Mouse (Mus musculus) intestine, embryonic 15.5 days (tissue): Measurements from ENCODE around the gene Poldip3. TPM values are rescaled to one million over a fixed set of nuclear protein-coding genes. Genes with fewer than 3 reads are reported as not detected.
"Not testable (repeated sequence)": the region's sequence is repeated elsewhere in the genome, so short reads cannot be mapped to it uniquely, and the experiment has no call there.

Experiments
- ATAC-seq: fragments of 200-750 bp; cut with Nextera tagmentation; 2 replicates; pipeline ENCODE4 v1.8.0; 2017; ENCODE audit warnings: moderate TSS enrichment, moderate library complexity
- H3K27ac ChIP-seq: fragments of 300-500 bp; sonication (generic); 2 replicates; pipeline ENCODE4 v1.5.1; 2015; ENCODE audit warnings: mild to moderate bottlenecking, inconsistent platforms
- H3K27me3 ChIP-seq: fragments of 300-500 bp; sonication (generic); replicated peaks from 2 replicates; pipeline ENCODE4 v1.6.1; 2015; ENCODE audit warnings: inconsistent platforms
- H3K36me3 ChIP-seq: fragments of 300-500 bp; sonication (generic); 2 replicates; pipeline ENCODE4 v1.6.1; 2015; ENCODE audit warnings: inconsistent platforms
- H3K4me1 ChIP-seq: fragments of 300-500 bp; sonication (generic); replicated peaks from 2 replicates; pipeline ENCODE4 v1.6.1; 2015; ENCODE audit warnings: inconsistent platforms
- H3K4me2 ChIP-seq: fragments of 300-500 bp; sonication (generic); replicated peaks from 2 replicates; pipeline ENCODE4 v1.6.1; 2015; ENCODE audit warnings: mild to moderate bottlenecking, inconsistent platforms
- H3K4me3 ChIP-seq: fragments of 300-500 bp; sonication (generic); replicated peaks from 2 replicates; pipeline ENCODE4 v1.5.1; 2015; ENCODE audit warnings: inconsistent platforms
- H3K9ac ChIP-seq: fragments of 300-500 bp; sonication (generic); 2 replicates; pipeline ENCODE4 v1.6.1; 2015; ENCODE audit warnings: inconsistent platforms
- H3K9me3 ChIP-seq: fragments of 300-500 bp; sonication (generic); 2 replicates; pipeline ENCODE4 v1.6.1; 2016; ENCODE audit warnings: inconsistent platforms
- WGBS: fragments of 180-500 bp; shearing (Covaris S2); methylation state at CpG from one replicate; pipeline ENCODE4 v1.1.7; 2015; 5-methylcytosine and 5-hydroxymethylcytosine counted together
- polyA plus RNA-seq: library from polyadenylated mRNA; unstranded; fragments of >200 nt; fragmentation: Nextera tagmentation; extraction: Ambion mirVana; gene quantifications from 2 replicates; pipeline ENCODE4 v1.2.1, GENCODE M21; 2015

Poldip3 gene
- polyA plus RNA-seq, 1 experiment from 2014 or later, result 108 TPM

DNA sequence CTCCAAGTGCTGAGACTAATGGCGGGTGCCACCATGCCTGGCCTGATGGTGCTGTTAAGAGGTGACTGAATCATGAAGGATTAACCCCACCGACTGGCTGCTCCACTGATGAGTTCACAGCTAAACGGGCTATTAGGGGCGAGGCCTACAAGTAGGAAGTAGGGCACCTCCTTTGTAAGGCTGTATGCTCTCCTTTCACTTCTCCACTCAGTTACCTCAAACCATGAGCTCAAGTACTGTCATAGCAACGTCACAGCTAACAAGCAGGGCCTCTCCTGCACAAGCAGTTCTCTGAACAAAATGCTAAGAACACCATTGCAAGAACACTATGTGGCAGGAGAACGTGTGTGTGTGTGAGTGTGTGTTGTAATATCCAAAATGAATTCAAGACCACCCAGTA is 3.6 kb downstream of the Poldip3 start:
- ATAC-seq, result no peak
- H3K9me3 ChIP-seq, result no peaks in the 10 kb centered on the region
- no peak overlapping the region for H3K4me2 ChIP-seq
- no peak overlapping the region for H3K4me3 ChIP-seq
- 0 out of 2 replicates have a peak, but pooled peaks cover 4% of the 10 kb centered on the region for H3K36me3 ChIP-seq
- peaks cover 35% of the 10 kb centered on the region for H3K4me1 ChIP-seq
- no peak overlapping the region for H3K9ac ChIP-seq
- H3K27me3 ChIP-seq, result no peaks in the 10 kb centered on the region
- 86% methylated on average over 6 of the region's 6 CpGs for WGBS
- H3K27ac ChIP-seq, result no peak overlapping the region

DNA sequence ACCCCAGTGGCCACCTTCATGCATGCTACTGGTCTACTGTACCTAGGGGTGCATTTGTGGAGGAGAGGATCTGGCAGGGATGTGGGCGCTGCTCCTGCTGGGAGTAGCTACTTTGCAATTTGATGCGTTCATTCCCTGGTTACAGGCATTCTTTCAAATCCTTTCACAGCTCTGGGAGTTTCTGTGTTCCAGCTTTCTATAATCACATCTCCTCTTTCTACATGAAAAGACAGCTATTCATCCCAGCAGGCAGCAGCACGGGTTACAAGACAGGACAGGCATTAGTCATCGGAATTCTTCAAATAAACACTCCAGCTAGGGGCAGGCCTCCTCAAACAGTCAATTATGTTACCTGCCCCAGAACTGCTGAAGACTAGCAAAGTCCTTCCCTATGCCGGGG is 6.3 kb downstream of the Poldip3 start:
- no peak overlapping the region for H3K9ac ChIP-seq
- H3K36me3 ChIP-seq, result peaks cover 12% of the 10 kb centered on the region; the same call in 1 of the 2 replicates
- no peak overlapping the region for H3K4me2 ChIP-seq
- H3K9me3 ChIP-seq, result no peaks in the 10 kb centered on the region
- no peak for ATAC-seq
- WGBS, result 24% methylated on average over 5 of the region's 5 CpGs
- H3K4me3 ChIP-seq, result no peak overlapping the region
- no peak overlapping the region for H3K27ac ChIP-seq
- peaks cover 28% of the 10 kb centered on the region for H3K4me1 ChIP-seq
- no peaks in the 10 kb centered on the region for H3K27me3 ChIP-seq

GRCm38 (mm10) chr15:83135654-83136053 is 13.5 kb downstream of the Poldip3 start:
- Histone ChIP-seq H3K9ac (no peak overlapping the region), H3K36me3 (peaks cover 68% of the 10 kb centered on the region), H3K27ac (no peak overlapping the region), H3K27me3 (no peaks in the 10 kb centered on the region), H3K4me3 (no peak overlapping the region), H3K9me3 (no peaks in the 10 kb centered on the region), H3K4me2 (no peak overlapping the region), H3K4me1 (no peaks in the 10 kb centered on the region)
- 75% methylated on average over 2 of the region's 2 CpGs for WGBS
- ATAC-seq, result no peak

DNA sequence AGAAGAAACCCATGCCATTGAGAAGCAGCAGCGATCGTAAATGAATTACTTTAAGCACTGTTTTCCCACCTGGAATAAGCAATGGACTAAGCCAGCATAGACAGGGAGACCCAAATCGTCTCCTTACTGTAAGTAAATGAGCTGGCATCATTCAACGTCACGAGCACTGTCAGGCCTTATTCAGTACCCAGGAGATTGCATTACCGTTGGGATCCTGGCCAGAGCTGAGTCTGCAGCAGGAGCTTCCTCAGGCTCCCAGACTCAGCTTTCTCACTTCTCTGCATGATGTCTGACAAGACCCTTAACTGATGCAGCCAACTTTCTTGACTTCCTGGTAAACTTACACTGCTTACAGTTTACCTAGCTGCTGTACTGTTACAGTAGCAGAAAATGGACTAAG is 14.5 kb downstream of the Poldip3 start:
- Histone ChIP-seq H3K27ac (no peak overlapping the region), H3K4me2 (no peak overlapping the region), H3K27me3 (no peaks in the 10 kb centered on the region), H3K4me1 (no peaks in the 10 kb centered on the region), H3K9ac (no peak overlapping the region), H3K4me3 (no peak overlapping the region), H3K9me3 (no peaks in the 10 kb centered on the region), H3K36me3 (peaks cover 77% of the 10 kb centered on the region)
- WGBS, result 89% methylated on average over 6 of the region's 6 CpGs
- ATAC-seq, result no peak

GRCm38 (mm10) chr15:83129530-83130231 is 19.5 kb downstream of the Poldip3 start:
- Histone ChIP-seq H3K4me1 (no peaks in the 10 kb centered on the region), H3K27me3 (no peaks in the 10 kb centered on the region), H3K9ac (no peak overlapping the region), H3K36me3 (peaks cover 85% of the 10 kb centered on the region), H3K4me2 (no peak overlapping the region), H3K27ac (no peak overlapping the region), H3K9me3 (no peaks in the 10 kb centered on the region), H3K4me3 (no peak overlapping the region)
- no peak for ATAC-seq
- WGBS, result 93% methylated on average over 7 of the region's 7 CpGs

DNA sequence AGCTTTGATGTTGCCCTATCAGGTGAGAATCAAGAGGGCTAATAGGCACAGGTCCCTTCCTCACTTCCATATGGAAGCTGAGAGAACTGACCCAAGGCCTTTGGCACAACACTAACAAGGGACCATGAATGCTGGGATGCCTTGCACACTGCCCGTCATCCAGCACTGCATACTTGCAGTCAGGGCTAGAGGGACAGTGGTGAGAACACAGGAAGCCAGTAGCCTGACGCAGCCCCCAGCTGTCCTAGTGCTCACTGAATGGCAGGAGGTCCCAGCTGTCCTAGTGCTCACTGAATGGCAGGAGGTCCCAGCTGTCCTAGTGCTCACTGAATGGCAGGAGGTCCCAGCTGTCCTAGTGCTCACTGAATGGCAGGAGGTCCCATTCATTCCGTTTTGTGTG is 22.1 kb downstream of the Poldip3 start:
- not testable (repeated sequence) for H3K4me1 ChIP-seq, H3K4me3 ChIP-seq, ATAC-seq, H3K4me2 ChIP-seq, H3K27me3 ChIP-seq, H3K9me3 ChIP-seq, H3K27ac ChIP-seq, H3K9ac ChIP-seq
- 69% methylated on average over 3 of the region's 3 CpGs for WGBS
- H3K36me3 ChIP-seq, result peaks cover 63% of the 10 kb centered on the region

DNA sequence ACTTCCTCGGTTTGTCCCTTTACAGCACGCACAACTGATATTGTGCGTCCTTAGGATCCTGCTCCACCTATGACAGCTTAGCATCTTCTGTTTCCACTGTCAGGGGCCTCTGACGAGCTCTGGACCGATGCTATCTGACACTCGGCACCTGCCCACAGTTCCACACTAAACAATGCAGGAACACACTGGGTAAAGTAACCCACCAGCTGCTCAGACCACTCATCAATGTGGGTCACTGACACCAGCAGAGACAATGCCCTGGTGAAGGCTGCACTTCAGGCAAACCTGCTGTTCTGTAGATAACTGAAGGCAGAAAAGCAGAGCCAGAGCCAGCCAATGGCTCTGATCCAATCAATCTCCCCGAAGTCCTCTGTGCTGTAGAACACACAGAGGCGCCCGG is 22.6 kb downstream of the Poldip3 start:
- no peak for ATAC-seq
- no peak overlapping the region for H3K9ac ChIP-seq
- no peaks in the 10 kb centered on the region for H3K9me3 ChIP-seq
- 97% methylated on average over 9 of the region's 9 CpGs for WGBS
- no peak overlapping the region for H3K27ac ChIP-seq
- H3K36me3 ChIP-seq, result peaks cover 58% of the 10 kb centered on the region
- peaks cover 2% of the 10 kb centered on the region for H3K4me1 ChIP-seq
- H3K4me3 ChIP-seq, result no peak overlapping the region
- H3K27me3 ChIP-seq, result no peaks in the 10 kb centered on the region
- H3K4me2 ChIP-seq, result no peak overlapping the region

DNA sequence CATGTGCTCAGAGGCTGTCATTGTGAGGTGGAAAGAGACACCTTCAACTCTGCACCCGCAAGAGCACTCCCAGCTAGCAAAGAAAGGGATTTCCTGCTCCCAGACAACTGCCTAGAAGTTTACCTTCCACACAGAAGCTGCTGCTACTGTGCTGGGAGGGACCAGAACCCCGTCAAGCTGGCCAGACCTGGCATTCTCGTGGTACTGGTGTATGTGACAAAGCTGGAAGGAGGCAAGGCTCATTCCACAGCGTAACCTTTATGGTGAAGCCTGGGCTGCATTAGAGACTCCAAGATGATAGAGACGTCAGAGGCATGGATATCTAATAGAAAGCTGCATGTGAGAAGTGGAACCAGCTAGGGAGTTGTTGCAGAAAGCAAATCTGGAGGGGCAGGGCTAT is 24.6 kb downstream of the Poldip3 start:
- 65% methylated on average over 5 of the region's 5 CpGs for WGBS
- peaks cover 39% of the 10 kb centered on the region for H3K36me3 ChIP-seq
- H3K9me3 ChIP-seq, result no peaks in the 10 kb centered on the region
- H3K4me3 ChIP-seq, result no peak overlapping the region
- H3K27me3 ChIP-seq, result no peaks in the 10 kb centered on the region
- H3K9ac ChIP-seq, result no peak overlapping the region
- H3K4me2 ChIP-seq, result no peak overlapping the region
- no peak overlapping the region for H3K27ac ChIP-seq
- H3K4me1 ChIP-seq, result peaks cover 8% of the 10 kb centered on the region
- no peak for ATAC-seq

GRCm38 (mm10) chr15:83122566-83123145 is 26.5 kb downstream of the Poldip3 start, which contains the start of gene Rrp7a:
Gene Rrp7a, minus strand, starts transcription at chr15:83122801.
- WGBS, result 9% methylated on average over 32 of the region's 32 CpGs
- Histone ChIP-seq H3K27ac (peak within 1 kb of the TSS; percentile 80), H3K9ac (peak within 1 kb of the TSS; percentile 81), H3K4me2 (peak within 1 kb of the TSS; percentile 76), H3K4me3 (peak within 1 kb of the TSS; percentile 92), H3K4me1 (peaks cover 8% of the 10 kb centered on the region), H3K36me3 (peaks cover 26% of the 10 kb centered on the region), H3K27me3 (no peaks in the 10 kb centered on the region), H3K9me3 (no peaks in the 10 kb centered on the region)
- ATAC-seq, result peak; percentile 96

GRCm38 (mm10) chr15:83121709-83122565 is 27.2 kb downstream of the Poldip3 start:
- WGBS, result 3% methylated on average over 39 of the region's 43 CpGs
- Histone ChIP-seq H3K9ac (peak overlapping the region; percentile 81), H3K36me3 (peaks cover 29% of the 10 kb centered on the region), H3K4me2 (peak overlapping the region; percentile 76), H3K27me3 (no peaks in the 10 kb centered on the region), H3K9me3 (no peaks in the 10 kb centered on the region), H3K4me3 (peak overlapping the region; percentile 92), H3K4me1 (peaks cover 8% of the 10 kb centered on the region), H3K27ac (peak overlapping the region; percentile 80)
- ATAC-seq, result peak; percentile 61

DNA sequence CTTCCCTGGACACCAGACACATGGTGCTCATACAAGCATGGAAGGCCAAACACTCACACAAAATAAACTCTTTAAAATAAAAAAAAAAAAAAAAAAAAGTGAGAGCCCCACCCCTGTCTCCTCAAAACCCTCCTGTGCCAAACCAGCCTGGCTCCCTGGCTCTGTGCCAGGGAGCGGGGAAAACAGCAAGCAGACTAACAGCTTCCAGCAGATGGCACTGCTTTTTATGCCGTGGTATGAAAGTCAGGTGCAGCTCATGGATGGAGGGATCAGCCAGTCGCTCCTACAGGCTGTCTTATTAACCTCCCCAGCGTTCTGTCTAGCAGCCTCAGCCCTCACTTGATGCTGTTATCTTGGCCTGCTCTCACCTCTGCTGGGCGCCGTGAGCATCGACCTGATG is 30.8 kb downstream of the Poldip3 start:
- H3K36me3 ChIP-seq, result peaks cover 16% of the 10 kb centered on the region; the same call in 1 of the 2 replicates
- H3K9me3 ChIP-seq, result no peaks in the 10 kb centered on the region
- no peak overlapping the region for H3K4me2 ChIP-seq
- no peak for ATAC-seq
- peaks cover 8% of the 10 kb centered on the region for H3K4me1 ChIP-seq
- no peaks in the 10 kb centered on the region for H3K27me3 ChIP-seq
- 65% methylated on average over 7 of the region's 7 CpGs for WGBS
- H3K9ac ChIP-seq, result no peak overlapping the region
- no peak overlapping the region for H3K27ac ChIP-seq
- H3K4me3 ChIP-seq, result no peak overlapping the region

DNA sequence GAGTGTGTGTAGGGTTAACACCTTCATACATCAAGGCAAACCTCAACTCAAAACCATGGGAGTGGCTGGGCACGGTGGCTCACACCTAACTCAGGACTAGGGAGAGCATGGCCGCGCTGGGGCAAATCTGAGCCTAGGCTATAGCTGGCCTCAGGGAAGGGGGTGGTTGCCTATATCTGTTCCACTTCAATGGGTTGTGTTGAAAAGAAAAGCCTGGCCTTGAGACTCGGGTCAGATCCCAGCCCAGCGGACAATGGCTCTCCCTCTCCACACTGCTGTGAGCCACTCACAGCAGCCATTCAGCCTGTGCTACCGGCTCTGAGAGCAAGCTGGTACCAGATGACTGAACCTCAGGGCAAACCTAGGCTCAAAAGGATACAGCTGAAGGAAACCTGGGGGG is 34.1 kb downstream of the Poldip3 start:
- Histone ChIP-seq H3K9me3 (no peaks in the 10 kb centered on the region), H3K4me2 (no peak overlapping the region), H3K27ac (no peak overlapping the region), H3K4me1 (peaks cover 5% of the 10 kb centered on the region; the same call in 1 of the 2 replicates), H3K36me3 (peaks cover 16% of the 10 kb centered on the region; the same call in 1 of the 2 replicates), H3K9ac (no peak overlapping the region), H3K27me3 (no peaks in the 10 kb centered on the region), H3K4me3 (no peak overlapping the region)
- ATAC-seq, result no peak
- WGBS, result 82% methylated on average over 6 of the region's 6 CpGs
